Mouse (Mus musculus) neural tube, embryonic 15.5 days (tissue): Measurements from ENCODE around the gene Calcrl. TPM values are rescaled to one million over a fixed set of nuclear protein-coding genes. Genes with fewer than 3 reads are reported as not detected.

Experiments
- ATAC-seq: fragments of 200-750 bp; cut with Nextera tagmentation; 2 replicates; pipeline ENCODE4 v1.8.0; 2017; ENCODE audit warnings: mild to moderate bottlenecking, moderate TSS enrichment, moderate library complexity; ENCODE audit not compliant: low FRiP score
- H3K27ac ChIP-seq: fragments of 300-500 bp; sonication (generic); replicated peaks from 2 replicates; pipeline ENCODE4 v1.5.1; 2015; ENCODE audit warnings: mild to moderate bottlenecking, inconsistent platforms
- H3K27me3 ChIP-seq: fragments of 300-500 bp; sonication (generic); replicated peaks from 2 replicates; pipeline ENCODE4 v1.6.1; 2015; ENCODE audit warnings: inconsistent platforms
- H3K36me3 ChIP-seq: fragments of 300-500 bp; sonication (generic); 2 replicates; pipeline ENCODE4 v1.6.1; 2015; ENCODE audit warnings: inconsistent platforms
- H3K4me1 ChIP-seq: fragments of 300-500 bp; sonication (generic); 2 replicates; pipeline ENCODE4 v1.6.1; 2015; ENCODE audit warnings: inconsistent platforms
- H3K4me2 ChIP-seq: fragments of 300-500 bp; sonication (generic); 2 replicates; pipeline ENCODE4 v1.6.1; 2015; ENCODE audit warnings: inconsistent platforms, mild to moderate bottlenecking, moderate library complexity
- H3K4me3 ChIP-seq: fragments of 300-500 bp; sonication (generic); replicated peaks from 2 replicates; pipeline ENCODE4 v1.5.1; 2015; ENCODE audit warnings: mild to moderate bottlenecking, inconsistent platforms
- H3K9ac ChIP-seq: fragments of 300-500 bp; sonication (generic); replicated peaks from 2 replicates; pipeline ENCODE4 v1.6.1; 2015; ENCODE audit warnings: mild to moderate bottlenecking, inconsistent platforms
- H3K9me3 ChIP-seq: fragments of 300-500 bp; sonication (generic); replicated peaks from 2 replicates; pipeline ENCODE4 v1.6.1; 2016; ENCODE audit warnings: inconsistent platforms
- WGBS: fragments of 180-500 bp; shearing (Covaris S2); methylation state at CpG from one replicate; pipeline ENCODE4 v1.1.7; 2015; ENCODE audit warnings: mixed read lengths; 5-methylcytosine and 5-hydroxymethylcytosine counted together
- polyA plus RNA-seq: library from polyadenylated mRNA; unstranded; fragments of >200 nt; fragmentation: Nextera tagmentation; extraction: Ambion mirVana; gene quantifications from 2 replicates; pipeline ENCODE4 v1.2.1, GENCODE M21; 2015

Calcrl gene
- polyA plus RNA-seq, 1 experiment from 2014 or later, result 23.2 TPM

DNA sequence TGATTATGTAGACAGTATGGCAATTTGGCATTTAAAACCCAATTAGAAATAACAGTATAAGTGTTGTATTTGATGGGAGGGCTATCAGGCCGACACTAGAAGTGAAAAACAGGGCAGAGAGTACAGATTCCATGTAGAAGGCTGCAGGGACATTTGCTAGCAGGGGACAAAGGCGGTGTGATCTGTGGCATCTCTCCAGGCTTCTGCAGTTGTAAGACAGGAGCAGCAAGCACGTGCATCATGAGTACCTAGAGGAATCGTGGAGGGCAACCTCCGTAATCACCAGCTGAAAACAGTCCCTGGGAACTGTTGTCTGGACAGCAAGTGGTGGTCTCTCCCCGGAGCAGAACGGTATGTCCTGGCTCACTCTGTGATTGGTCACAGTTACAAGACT, 37.2 kb downstream of the Calcrl start:
- Histone ChIP-seq H3K4me2 (peak overlapping the region; percentile 47; the same call in 1 of the 2 replicates), H3K9ac (no peak overlapping the region), H3K4me1 (peaks cover 11% of the 10 kb centered on the region), H3K36me3 (no peaks in the 10 kb centered on the region), H3K4me3 (no peak overlapping the region), H3K27me3 (no peaks in the 10 kb centered on the region), H3K9me3 (no peaks in the 10 kb centered on the region), H3K27ac (no peak overlapping the region)
- 70% methylated on average over 7 of the region's 7 CpGs for WGBS
- no peak for ATAC-seq

DNA sequence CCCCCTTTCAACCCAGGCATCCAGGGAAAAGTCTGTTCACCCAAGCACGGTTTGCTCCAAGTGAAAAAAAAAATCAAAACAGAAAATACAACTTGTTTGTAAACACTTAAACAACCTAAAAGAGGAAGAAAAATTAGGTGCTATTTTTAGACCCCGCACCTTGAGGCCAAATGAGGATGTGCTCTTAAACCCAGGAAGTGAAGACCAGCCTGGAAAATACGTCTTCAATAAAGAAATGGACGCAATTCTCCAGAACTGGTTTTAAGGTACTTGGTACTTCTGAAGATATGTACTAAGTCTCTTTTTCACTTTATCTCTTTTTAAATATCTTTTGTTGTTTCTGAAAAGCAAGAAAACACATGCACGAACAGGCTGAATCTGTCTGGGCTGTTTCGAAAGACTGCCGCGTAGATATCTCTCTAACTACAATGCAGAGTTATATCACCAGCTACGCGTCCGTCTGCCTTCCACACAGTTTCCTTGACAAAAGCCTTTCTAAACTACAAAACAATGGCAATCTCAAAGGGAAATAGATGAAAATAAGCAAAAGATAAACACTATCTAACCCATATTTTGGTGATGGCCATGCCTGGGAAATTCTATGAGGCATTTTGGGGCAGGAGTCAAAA, 37.7 kb downstream of the Calcrl start:
- H3K36me3 ChIP-seq, result no peaks in the 10 kb centered on the region
- H3K4me3 ChIP-seq, result no peak overlapping the region; the same call in 1 of the 2 replicates
- no peaks in the 10 kb centered on the region for H3K27me3 ChIP-seq
- H3K4me1 ChIP-seq, result peaks cover 11% of the 10 kb centered on the region
- no peak for ATAC-seq
- H3K27ac ChIP-seq, result no peak overlapping the region
- peak overlapping the region; percentile 47 for H3K4me2 ChIP-seq
- H3K9ac ChIP-seq, result no peak overlapping the region
- WGBS, result 55% methylated on average over 11 of the region's 11 CpGs
- no peaks in the 10 kb centered on the region for H3K9me3 ChIP-seq

GRCm38 (mm10) chr2:84386563-84387393, 38.4 kb downstream of the Calcrl start:
- WGBS, result 30% methylated on average over 18 of the region's 18 CpGs
- no peaks in the 10 kb centered on the region for H3K36me3 ChIP-seq
- H3K27me3 ChIP-seq, result no peaks in the 10 kb centered on the region
- ATAC-seq, result peak; percentile 28; the same call in 1 of the 2 replicates
- H3K27ac ChIP-seq, result 0 out of 2 replicates have a peak overlapping the region, but pooled peaks have one; percentile 14
- H3K4me2 ChIP-seq, result peak overlapping the region; percentile 47
- peak overlapping the region; percentile 22 for H3K4me3 ChIP-seq
- H3K4me1 ChIP-seq, result peaks cover 11% of the 10 kb centered on the region
- H3K9ac ChIP-seq, result no peak overlapping the region
- no peaks in the 10 kb centered on the region for H3K9me3 ChIP-seq

DNA sequence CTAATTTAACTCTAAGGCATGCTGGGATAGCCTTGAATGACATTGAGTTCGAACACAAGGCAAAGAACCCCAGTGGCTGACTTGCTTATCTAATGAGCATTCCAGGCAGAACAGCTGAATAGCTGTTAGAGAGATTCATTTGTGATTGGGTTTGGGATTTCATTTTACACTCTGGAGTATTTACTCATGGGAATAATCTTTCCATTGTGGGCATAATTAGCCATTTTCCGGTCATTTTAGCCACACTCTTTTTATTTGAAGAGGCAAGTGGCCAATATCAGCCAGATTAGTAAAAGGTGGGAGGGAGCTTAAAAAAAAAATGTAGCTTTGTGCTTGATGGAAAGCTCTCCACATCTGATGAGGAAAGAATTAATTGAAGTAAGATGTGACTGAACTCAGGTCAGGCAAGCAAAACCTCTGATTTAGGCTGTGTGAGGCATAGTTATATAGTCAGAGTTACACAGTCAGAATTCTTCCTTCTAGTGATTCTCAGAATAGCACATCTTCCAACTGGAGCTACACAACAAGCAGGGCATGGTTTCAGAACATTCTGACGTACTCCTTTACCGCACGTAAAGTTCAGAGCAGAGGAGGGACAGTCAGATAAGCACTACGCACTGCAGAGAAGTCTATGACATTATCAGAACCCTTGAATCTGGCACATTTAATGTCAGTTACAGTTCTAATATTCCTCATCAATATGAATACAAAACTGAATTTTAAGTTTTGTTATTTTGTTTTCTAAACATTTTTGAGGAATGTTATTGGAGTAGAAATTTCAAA, 40.1 kb downstream of the Calcrl start:
- Histone ChIP-seq H3K9me3 (no peaks in the 10 kb centered on the region), H3K36me3 (no peaks in the 10 kb centered on the region), H3K4me2 (no peak overlapping the region), H3K9ac (no peak overlapping the region), H3K4me3 (no peak overlapping the region), H3K27ac (no peak overlapping the region), H3K4me1 (peaks cover 11% of the 10 kb centered on the region), H3K27me3 (no peaks in the 10 kb centered on the region)
- 77% methylated on average over 6 of the region's 6 CpGs for WGBS
- no peak for ATAC-seq

- no peaks in the 10 kb centered on the region for H3K27me3 ChIP-seq
- ATAC-seq, result no peak
- H3K4me1 ChIP-seq, result peaks cover 11% of the 10 kb centered on the region
- no peak overlapping the region for H3K9ac ChIP-seq
- no peaks in the 10 kb centered on the region for H3K9me3 ChIP-seq
- H3K27ac ChIP-seq, result no peak overlapping the region
- WGBS, result 89% methylated on average over 4 of the region's 4 CpGs
- H3K4me3 ChIP-seq, result no peak overlapping the region
- H3K36me3 ChIP-seq, result no peaks in the 10 kb centered on the region
- no peak overlapping the region for H3K4me2 ChIP-seq
These were observed 41.4 kb downstream of the Calcrl start for GRCm38 (mm10) chr2:84383828-84384227.

GRCm38 (mm10) chr2:84382556-84382955, 42.7 kb downstream of the Calcrl start:
- Histone ChIP-seq H3K27ac (no peak overlapping the region), H3K4me2 (no peak overlapping the region), H3K27me3 (no peaks in the 10 kb centered on the region), H3K9me3 (no peaks in the 10 kb centered on the region), H3K4me3 (no peak overlapping the region), H3K4me1 (peaks cover 8% of the 10 kb centered on the region; the same call in 1 of the 2 replicates), H3K36me3 (no peaks in the 10 kb centered on the region), H3K9ac (no peak overlapping the region)
- ATAC-seq, result no peak

DNA sequence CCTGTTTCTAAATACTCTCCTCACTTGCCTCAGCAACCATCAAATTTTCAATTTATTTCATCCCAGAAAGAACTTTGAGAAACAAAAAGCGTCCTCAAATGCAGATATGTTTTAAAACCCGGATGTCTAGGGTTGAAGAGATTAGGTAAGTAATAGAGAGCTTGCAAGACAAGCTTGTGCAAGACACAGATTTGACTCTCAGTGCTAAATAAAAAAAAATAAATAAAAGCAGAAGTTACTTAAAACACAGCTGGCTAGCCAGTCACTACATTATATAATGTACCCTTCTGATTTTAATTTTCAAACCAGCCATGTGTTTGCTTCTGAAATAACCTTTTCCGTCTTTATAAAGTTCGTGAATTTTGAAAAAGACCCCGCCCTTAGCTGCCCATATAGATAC, 43.2 kb downstream of the Calcrl start:
- Histone ChIP-seq H3K27ac (no peak overlapping the region), H3K9me3 (no peaks in the 10 kb centered on the region), H3K27me3 (no peaks in the 10 kb centered on the region), H3K4me2 (no peak overlapping the region), H3K36me3 (no peaks in the 10 kb centered on the region), H3K4me1 (0 out of 2 replicates have a peak, but pooled peaks cover 5% of the 10 kb centered on the region), H3K4me3 (no peak overlapping the region), H3K9ac (no peak overlapping the region)
- 96% methylated on average over 5 of the region's 5 CpGs for WGBS
- no peak for ATAC-seq

DNA sequence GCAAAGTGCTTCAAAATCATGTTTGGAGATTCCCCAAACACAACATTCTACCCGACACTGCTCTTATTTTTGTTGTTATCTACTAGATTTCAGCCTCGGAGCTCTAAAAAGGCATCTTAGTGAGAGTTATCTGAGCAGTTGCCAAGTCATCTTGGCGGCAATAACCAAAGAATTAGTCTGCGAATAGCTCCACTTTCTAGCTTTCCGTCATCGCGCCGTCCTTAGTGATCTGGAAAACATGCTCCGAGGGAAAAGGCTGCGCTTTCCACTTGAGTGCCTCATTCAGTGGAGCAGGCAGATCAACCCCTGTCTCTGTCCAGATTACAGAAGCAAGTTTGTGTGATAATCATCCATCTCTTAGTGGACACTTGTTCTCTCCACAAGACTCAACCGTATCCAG, 44.4 kb downstream of the Calcrl start:
- Histone ChIP-seq H3K4me1 (no peaks in the 10 kb centered on the region), H3K36me3 (no peaks in the 10 kb centered on the region), H3K9ac (no peak overlapping the region), H3K9me3 (no peaks in the 10 kb centered on the region), H3K4me3 (no peak overlapping the region), H3K27me3 (no peaks in the 10 kb centered on the region), H3K27ac (no peak overlapping the region), H3K4me2 (0 out of 2 replicates have a peak overlapping the region, but pooled peaks have one; percentile 3)
- 72% methylated on average over 11 of the region's 11 CpGs for WGBS
- no peak for ATAC-seq

DNA sequence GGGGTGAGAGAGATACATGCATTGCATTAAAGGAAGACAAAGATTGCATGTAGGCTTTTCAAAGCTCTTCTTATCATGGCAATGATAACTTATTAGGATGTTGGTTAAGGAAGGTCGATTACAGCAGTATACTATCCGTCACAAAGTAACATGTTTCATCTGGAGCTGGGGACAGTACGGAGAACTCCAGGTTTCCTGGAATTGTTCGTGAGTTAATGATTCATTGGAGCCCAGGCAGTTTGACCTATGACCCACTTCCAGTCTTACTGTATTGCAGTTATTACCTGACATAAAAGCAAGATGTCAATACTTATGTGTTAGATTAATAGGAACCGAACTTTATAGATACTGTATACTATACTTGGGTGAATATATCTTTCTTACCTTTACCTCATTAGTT, 46.5 kb downstream of the Calcrl start:
- no peak overlapping the region for H3K27ac ChIP-seq
- H3K27me3 ChIP-seq, result no peaks in the 10 kb centered on the region
- H3K36me3 ChIP-seq, result no peaks in the 10 kb centered on the region
- no peaks in the 10 kb centered on the region for H3K9me3 ChIP-seq
- no peak for ATAC-seq
- H3K4me3 ChIP-seq, result no peak overlapping the region
- H3K9ac ChIP-seq, result no peak overlapping the region
- H3K4me1 ChIP-seq, result no peaks in the 10 kb centered on the region
- WGBS, result 77% methylated on average over 5 of the region's 5 CpGs
- no peak overlapping the region for H3K4me2 ChIP-seq

- H3K9ac ChIP-seq, result no peak overlapping the region
- H3K27ac ChIP-seq, result no peak overlapping the region
- H3K4me1 ChIP-seq, result no peaks in the 10 kb centered on the region
- H3K4me3 ChIP-seq, result no peak overlapping the region
- H3K4me2 ChIP-seq, result no peak overlapping the region
- WGBS, result 87% methylated on average over 5 of the region's 5 CpGs
- no peaks in the 10 kb centered on the region for H3K27me3 ChIP-seq
- ATAC-seq, result no peak
- no peaks in the 10 kb centered on the region for H3K36me3 ChIP-seq
- no peaks in the 10 kb centered on the region for H3K9me3 ChIP-seq
These were observed 56.0 kb downstream of the Calcrl start for GRCm38 (mm10) chr2:84369256-84369655.

- H3K27ac ChIP-seq, result no peak overlapping the region
- no peak overlapping the region for H3K9ac ChIP-seq
- no peak for ATAC-seq
- no peak overlapping the region for H3K4me3 ChIP-seq
- no peak overlapping the region for H3K4me2 ChIP-seq
- no peaks in the 10 kb centered on the region for H3K27me3 ChIP-seq
- no peaks in the 10 kb centered on the region for H3K4me1 ChIP-seq
- H3K9me3 ChIP-seq, result no peaks in the 10 kb centered on the region
- H3K36me3 ChIP-seq, result no peaks in the 10 kb centered on the region
These were observed 58.5 kb downstream of the Calcrl start for GRCm38 (mm10) chr2:84366742-84367141.
